Mouse (Mus musculus) heart, embryonic 10.5 days (tissue): ENCODE measurements around the gene Sept9. TPM values are rescaled to one million over a fixed set of nuclear protein-coding genes. Genes with fewer than 3 reads are reported as not detected.

ENCODE experiments used
- DNase-seq: peaks from one replicate; pipeline ENCODE4 v3.0.0-alpha.2; 2017; ENCODE audit warnings: low spot score
- H3K27ac ChIP-seq: fragments of 300-500 bp; sonication (generic); 2 replicates; pipeline ENCODE4 v1.5.1; 2016; ENCODE audit warnings: mild to moderate bottlenecking
- H3K27me3 ChIP-seq: fragments of 300-500 bp; sonication (generic); 2 replicates; pipeline ENCODE4 v1.6.1; 2016; ENCODE audit warnings: mild to moderate bottlenecking; ENCODE audit not compliant: poor library complexity, insufficient read depth, severe bottlenecking
- H3K36me3 ChIP-seq: fragments of 300-500 bp; sonication (generic); 2 replicates; pipeline ENCODE4 v1.6.1; 2016; ENCODE audit warnings: mild to moderate bottlenecking, moderate library complexity
- H3K4me1 ChIP-seq: fragments of 300-500 bp; sonication (generic); 2 replicates; pipeline ENCODE4 v1.6.1; 2016; ENCODE audit warnings: mild to moderate bottlenecking
- H3K4me3 ChIP-seq: fragments of 300-500 bp; sonication (generic); 2 replicates; pipeline ENCODE4 v1.5.1; 2016; ENCODE audit warnings: mild to moderate bottlenecking, moderate library complexity
- H3K9me3 ChIP-seq: fragments of 300-500 bp; sonication (generic); 2 replicates; pipeline ENCODE4 v1.6.1; 2016; ENCODE audit warnings: mild to moderate bottlenecking, moderate library complexity
- WGBS: fragments of 180-500 bp; shearing (Covaris S2); methylation state at CpG from one replicate; pipeline ENCODE4 v1.1.7; 2016; 5-methylcytosine and 5-hydroxymethylcytosine counted together
- polyA plus RNA-seq: library from polyadenylated mRNA; unstranded; fragments of >200 nt; fragmentation: Nextera tagmentation; extraction: Ambion mirVana; gene quantifications from 2 replicates; pipeline ENCODE4 v1.2.1, GENCODE M21; 2016

The Sept9 gene
- polyA plus RNA-seq, 1 experiment from 2014 or later = 164 TPM

DNA sequence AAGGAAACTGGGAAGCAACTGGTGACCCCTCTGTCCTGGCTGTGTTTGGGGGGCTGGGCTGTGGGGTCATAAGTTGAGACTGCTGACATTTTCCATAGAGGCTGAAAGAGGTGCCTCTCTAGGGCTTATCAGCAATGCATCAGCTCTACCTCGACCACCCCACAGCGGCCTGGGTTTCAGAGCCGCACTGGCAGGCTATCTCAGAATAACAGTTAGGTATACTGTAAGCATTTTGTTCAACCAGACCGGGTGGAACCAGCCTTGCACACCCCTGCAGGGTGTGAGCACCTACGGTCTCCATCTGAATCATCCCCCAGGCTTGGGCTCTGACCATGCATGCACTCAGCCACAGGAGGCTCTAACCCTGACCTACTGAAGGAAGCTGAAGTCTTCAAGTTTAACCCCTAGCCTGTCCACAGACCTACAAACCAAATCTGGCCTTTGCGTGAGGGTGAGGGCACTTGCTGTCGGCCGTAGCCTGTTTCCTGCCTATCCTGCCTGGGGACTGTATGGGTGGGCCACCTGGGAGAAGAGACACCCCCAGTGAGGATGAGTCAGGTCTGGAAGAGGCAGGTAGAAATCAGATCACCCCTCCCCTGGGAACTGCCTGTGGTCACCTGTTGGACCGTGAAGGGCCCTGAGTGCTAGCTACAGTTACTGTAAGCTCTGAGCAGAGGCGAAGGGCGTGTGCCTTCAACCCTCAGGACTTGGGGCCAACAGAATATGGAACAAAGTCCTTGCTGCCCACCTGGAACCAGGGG is 151.2 kb downstream of the Sept9 start:
- WGBS = 65% methylated on average over 11 of the region's 11 CpGs

DNA sequence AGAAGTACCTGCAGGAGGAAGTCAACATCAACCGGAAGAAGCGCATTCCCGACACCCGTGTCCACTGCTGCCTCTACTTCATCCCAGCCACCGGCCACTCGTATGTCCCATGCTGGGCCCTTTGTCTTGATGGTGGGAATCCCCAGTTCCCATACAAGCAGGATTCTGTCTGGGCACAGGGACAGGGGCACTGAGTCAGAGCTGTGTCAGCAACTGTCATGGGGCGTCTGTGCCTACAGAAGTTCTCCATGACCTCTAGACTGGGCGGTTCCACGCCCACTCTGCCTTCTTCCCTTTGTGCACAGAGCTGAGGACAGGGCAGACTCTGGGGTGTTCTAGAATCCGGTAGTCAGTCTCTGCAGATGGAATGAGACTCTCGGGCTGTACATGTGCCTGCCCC is 153.7 kb downstream of the Sept9 start:
- 88% methylated on average over 11 of the region's 11 CpGs for WGBS
- DNase-seq = no peak
- peaks cover 75% of the 10 kb centered on the region for H3K36me3 ChIP-seq
- H3K9me3 ChIP-seq = no peaks in the 10 kb centered on the region
- peaks cover 42% of the 10 kb centered on the region for H3K4me1 ChIP-seq
- no peaks in the 10 kb centered on the region for H3K27me3 ChIP-seq
- no peak overlapping the region for H3K4me3 ChIP-seq
- no peak overlapping the region for H3K27ac ChIP-seq

More for the DNA sequence above, 151.2 kb downstream of the Sept9 start:
- Histone ChIP-seq H3K27ac (peak overlapping the region; percentile 78), H3K4me3 (peak overlapping the region; percentile 12; the same call in 1 of the 2 replicates), H3K9me3 (no peaks in the 10 kb centered on the region), H3K27me3 (no peaks in the 10 kb centered on the region), H3K4me1 (peaks cover 63% of the 10 kb centered on the region), H3K36me3 (peaks cover 50% of the 10 kb centered on the region)
- DNase-seq = no peak

DNA sequence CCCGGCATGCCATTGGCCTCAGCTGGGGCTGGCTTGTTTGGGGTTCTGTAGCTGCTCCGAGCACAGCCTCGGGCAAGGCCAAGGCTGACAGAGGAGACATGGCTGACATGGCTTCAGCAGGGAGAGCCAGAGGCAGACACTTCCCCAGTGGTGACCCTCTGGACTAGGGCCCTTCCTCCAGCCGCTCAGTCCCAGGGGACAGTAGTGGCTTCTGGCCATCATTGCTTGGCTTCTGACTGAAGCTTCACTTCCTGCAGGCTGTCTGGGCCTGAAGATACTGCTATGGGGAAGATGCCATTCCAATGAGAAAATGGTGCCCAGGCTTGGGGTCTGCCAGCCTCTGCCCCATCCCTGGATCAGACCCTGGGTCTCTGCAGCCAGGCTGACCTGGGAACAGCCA is 154.6 kb downstream of the Sept9 start:
- no peak for DNase-seq
- WGBS = 82% methylated on average over 4 of the region's 4 CpGs
- peaks cover 32% of the 10 kb centered on the region for H3K4me1 ChIP-seq
- no peaks in the 10 kb centered on the region for H3K9me3 ChIP-seq
- H3K27ac ChIP-seq = no peak overlapping the region
- H3K36me3 ChIP-seq = peaks cover 83% of the 10 kb centered on the region
- H3K27me3 ChIP-seq = no peaks in the 10 kb centered on the region
- no peak overlapping the region for H3K4me3 ChIP-seq

DNA sequence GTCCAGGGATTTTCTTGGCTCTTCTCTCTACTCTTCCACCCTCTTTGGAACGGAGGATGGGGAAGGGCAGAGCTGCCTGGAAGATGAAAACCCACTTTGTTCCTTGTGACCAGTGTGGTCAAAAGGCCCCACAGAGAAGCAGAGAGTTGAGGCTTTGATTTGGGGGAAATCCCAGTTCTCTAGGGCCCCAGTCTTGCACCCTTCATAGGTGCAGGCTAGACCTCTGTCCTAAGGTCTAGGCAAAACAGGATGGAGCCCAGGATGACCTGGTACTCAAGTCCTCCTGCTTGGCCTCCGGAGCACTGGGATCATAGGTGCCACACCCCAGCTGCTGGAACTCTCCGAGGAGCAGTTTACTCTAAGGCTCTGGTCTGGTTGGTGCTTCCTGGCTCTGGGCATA is 157.5 kb downstream of the Sept9 start:
- no peak for DNase-seq
- WGBS = 65% methylated on average over 3 of the region's 3 CpGs
- H3K27ac ChIP-seq = no peak overlapping the region

DNA sequence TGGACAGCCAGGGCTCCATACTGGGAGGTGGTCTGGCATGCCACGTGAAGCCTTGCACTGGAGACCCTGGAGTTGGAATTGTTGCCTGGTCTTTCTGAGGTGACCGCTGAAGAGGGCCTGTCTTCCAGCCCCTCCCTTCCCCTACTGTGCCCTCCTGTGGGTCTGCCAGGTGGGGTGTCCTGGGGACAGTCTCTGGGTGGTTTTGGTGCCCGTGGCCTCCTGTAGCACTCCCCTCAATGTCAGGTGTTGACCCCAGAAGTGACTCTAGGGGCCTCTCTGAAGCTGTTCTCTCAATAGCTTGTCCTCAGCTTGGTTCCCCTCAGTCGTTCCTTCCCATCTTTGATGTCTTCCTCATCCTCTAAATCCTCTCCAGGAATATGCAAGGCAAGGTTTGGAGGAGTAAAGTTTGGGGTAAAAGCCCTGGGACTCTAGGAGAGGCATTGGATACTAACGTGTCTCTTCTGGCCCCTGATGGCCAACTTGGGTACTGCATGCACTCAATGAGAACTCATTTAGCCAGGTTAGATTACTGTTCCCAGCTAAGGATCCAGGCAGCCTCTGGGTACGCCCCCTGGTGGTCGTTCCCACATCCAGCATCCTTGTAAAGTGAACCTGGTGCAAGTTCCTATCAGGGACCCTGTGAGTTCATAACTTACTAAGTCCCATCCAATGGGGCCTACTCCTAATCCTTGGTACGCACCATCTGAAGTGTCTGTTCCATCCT is 158.6 kb downstream of the Sept9 start:
- Histone ChIP-seq H3K36me3 (peaks cover 98% of the 10 kb centered on the region), H3K4me1 (peaks cover 7% of the 10 kb centered on the region; the same call in 1 of the 2 replicates), H3K27ac (no peak overlapping the region), H3K9me3 (no peaks in the 10 kb centered on the region), H3K4me3 (no peak overlapping the region), H3K27me3 (no peaks in the 10 kb centered on the region)
- peak; percentile 95 for DNase-seq
- 38% methylated on average over 8 of the region's 8 CpGs for WGBS

More for the DNA sequence above, 157.5 kb downstream of the Sept9 start:
- H3K4me3 ChIP-seq = no peak overlapping the region
- H3K9me3 ChIP-seq = no peaks in the 10 kb centered on the region
- no peaks in the 10 kb centered on the region for H3K27me3 ChIP-seq
- H3K4me1 ChIP-seq = peaks cover 7% of the 10 kb centered on the region; the same call in 1 of the 2 replicates
- peaks cover 98% of the 10 kb centered on the region for H3K36me3 ChIP-seq

DNA sequence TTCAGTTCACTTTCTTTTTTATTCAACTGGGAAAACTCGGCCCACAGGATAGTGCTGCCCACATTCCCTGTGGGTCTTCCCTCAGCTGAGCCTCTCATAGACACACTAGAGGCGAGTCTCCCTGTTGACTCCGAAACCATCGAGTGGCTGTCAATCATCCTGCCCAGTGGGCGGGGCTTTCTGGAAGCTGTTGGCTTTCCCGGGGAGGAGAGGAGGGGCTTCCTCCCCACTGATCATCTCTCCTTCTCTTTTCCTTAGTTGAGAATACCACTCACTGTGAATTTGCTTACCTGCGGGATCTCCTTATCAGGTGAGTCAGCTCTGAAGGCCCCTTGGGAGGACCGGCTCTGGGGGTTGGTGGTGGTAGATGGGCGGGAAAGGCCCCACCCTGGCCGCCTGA is 159.7 kb downstream of the Sept9 start:
- Histone ChIP-seq H3K36me3 (peaks cover 91% of the 10 kb centered on the region), H3K4me3 (no peak overlapping the region), H3K4me1 (peaks cover 3% of the 10 kb centered on the region; the same call in 1 of the 2 replicates), H3K9me3 (no peaks in the 10 kb centered on the region), H3K27me3 (no peaks in the 10 kb centered on the region), H3K27ac (no peak overlapping the region)
- DNase-seq = no peak
- WGBS = 70% methylated on average over 10 of the region's 10 CpGs

DNA sequence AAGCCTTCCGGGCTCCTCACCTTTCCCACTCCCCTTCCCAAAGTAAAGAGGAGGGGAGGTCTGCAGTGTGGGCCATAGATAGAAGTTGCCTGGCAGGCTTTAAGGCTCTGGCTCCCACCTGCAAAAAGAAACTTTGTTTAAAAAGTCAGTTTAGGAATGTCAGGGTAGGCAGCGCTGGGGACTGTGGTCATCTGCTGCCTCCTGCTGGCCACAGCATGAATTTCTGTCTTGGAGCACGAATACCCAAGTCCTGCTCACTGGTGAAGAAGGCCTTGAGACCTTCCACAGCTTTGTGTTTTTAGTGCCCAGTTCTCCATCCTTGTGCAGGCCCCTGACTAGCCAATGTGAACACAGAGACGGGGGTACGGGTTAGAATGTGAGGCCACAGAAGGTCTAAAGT is 160.4 kb downstream of the Sept9 start:
- Histone ChIP-seq H3K4me3 (no peak overlapping the region), H3K36me3 (peaks cover 83% of the 10 kb centered on the region), H3K4me1 (peaks cover 3% of the 10 kb centered on the region; the same call in 1 of the 2 replicates), H3K27ac (no peak overlapping the region), H3K27me3 (no peaks in the 10 kb centered on the region), H3K9me3 (no peaks in the 10 kb centered on the region)
- DNase-seq = peak; percentile 84
- WGBS = 65% methylated on average over 5 of the region's 5 CpGs

DNA sequence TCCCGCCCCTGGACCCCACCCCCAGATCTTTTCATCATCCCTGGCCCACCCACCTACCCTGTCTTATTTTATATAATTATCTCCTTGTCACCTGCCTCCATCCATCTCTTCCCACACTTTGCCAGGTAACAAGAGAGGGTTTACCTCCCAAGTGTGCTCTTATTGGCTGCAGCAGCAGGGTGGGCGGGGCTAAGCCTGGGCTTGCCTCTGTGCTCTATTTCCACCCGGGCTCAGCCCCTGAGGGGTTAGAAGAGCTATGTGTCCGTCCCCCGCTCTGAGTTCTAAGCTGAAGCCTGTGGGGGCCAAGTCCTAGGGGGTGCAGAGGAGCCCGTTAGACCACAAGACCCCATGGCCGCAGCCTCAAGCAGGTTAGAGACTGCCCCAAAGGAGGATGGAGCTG is 161.1 kb downstream of the Sept9 start:
- no peak for DNase-seq
- WGBS = 74% methylated on average over 7 of the region's 7 CpGs
- peaks cover 3% of the 10 kb centered on the region; the same call in 1 of the 2 replicates for H3K4me1 ChIP-seq
- H3K36me3 ChIP-seq = peaks cover 77% of the 10 kb centered on the region
- no peak overlapping the region for H3K4me3 ChIP-seq
- H3K9me3 ChIP-seq = no peaks in the 10 kb centered on the region
- no peak overlapping the region for H3K27ac ChIP-seq
- no peaks in the 10 kb centered on the region for H3K27me3 ChIP-seq

DNA sequence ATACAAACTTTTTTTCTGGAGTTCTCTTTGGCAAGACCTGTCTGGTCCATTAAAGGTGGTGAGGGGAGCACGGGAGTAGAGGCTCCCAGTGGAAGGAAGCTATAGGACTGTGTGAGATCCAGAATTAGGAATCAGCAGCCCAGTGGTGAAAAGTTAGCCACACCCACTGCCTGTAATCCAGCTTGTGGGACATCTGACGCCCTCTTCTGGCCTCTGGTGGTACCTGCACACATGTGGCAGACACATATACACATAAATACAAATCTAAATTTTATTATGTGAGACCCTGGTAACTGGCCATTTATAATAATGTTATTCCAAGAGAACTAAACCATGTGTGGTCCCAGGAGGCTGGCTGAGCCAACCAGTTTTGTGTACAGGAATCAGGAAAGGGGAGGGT is 162.8 kb downstream of the Sept9 start:
- 81% methylated on average over 2 of the region's 2 CpGs for WGBS
- no peak overlapping the region for H3K27ac ChIP-seq
- H3K36me3 ChIP-seq = peaks cover 59% of the 10 kb centered on the region

DNA sequence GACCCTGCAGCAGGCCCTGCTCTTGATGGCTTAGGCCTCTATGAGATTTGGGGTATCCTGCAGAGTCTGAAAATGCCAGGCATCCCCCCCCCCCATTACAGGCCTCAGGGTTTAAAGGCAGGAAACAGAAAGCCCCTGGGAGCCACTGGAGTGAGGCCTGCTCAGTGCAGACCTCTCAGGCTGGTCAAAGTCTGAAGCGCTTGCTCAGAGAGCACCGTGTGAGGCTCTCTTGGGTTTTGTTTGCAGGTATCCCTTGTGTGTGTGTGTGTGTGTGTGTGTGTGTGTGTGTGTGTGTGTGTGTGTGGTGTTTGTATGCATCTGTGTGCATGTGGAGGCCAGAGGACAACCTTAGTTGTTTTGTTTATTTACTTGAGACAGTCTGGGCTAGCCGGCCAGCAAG is 164.5 kb downstream of the Sept9 start:
- WGBS = 69% methylated on average over 3 of the region's 3 CpGs
- no peaks in the 10 kb centered on the region for H3K27me3 ChIP-seq
- no peak overlapping the region for H3K27ac ChIP-seq
- no peak for DNase-seq
- H3K36me3 ChIP-seq = peaks cover 45% of the 10 kb centered on the region
- no peaks in the 10 kb centered on the region for H3K9me3 ChIP-seq
- H3K4me1 ChIP-seq = no peaks in the 10 kb centered on the region; the same call in 1 of the 2 replicates
- no peak overlapping the region for H3K4me3 ChIP-seq

More for the DNA sequence above, 162.8 kb downstream of the Sept9 start:
- no peak for DNase-seq
- H3K4me1 ChIP-seq = peaks cover 3% of the 10 kb centered on the region; the same call in 1 of the 2 replicates
- H3K27me3 ChIP-seq = no peaks in the 10 kb centered on the region
- H3K9me3 ChIP-seq = no peaks in the 10 kb centered on the region
- no peak overlapping the region for H3K4me3 ChIP-seq

DNA sequence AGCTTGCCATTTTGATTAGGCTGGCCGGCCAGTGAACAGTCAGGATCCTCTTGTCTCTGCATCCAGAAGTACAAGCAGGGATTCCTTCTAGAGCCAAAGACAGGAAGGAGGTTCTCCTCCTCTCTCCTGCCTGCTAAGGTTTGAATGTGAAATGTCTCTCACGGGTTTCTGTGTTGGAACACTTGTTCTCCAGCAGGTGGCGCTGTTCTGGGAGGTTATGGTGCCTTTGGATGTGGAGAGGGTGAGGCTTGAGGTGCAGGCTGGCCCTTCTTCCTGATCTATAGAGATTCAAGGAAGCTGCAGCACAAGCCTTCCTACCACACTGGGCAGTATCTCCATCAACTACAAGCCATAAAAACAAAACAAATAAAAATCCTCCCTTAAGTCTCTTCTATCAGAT is 167.0 kb downstream of the Sept9 start:
- no peak overlapping the region for H3K4me3 ChIP-seq
- H3K27ac ChIP-seq = no peak overlapping the region
- no peak for DNase-seq
- H3K4me1 ChIP-seq = peaks cover 17% of the 10 kb centered on the region
- no peaks in the 10 kb centered on the region for H3K27me3 ChIP-seq
- H3K9me3 ChIP-seq = no peaks in the 10 kb centered on the region
- peaks cover 20% of the 10 kb centered on the region for H3K36me3 ChIP-seq
- WGBS = 18% methylated on average over 3 of the region's 3 CpGs

DNA sequence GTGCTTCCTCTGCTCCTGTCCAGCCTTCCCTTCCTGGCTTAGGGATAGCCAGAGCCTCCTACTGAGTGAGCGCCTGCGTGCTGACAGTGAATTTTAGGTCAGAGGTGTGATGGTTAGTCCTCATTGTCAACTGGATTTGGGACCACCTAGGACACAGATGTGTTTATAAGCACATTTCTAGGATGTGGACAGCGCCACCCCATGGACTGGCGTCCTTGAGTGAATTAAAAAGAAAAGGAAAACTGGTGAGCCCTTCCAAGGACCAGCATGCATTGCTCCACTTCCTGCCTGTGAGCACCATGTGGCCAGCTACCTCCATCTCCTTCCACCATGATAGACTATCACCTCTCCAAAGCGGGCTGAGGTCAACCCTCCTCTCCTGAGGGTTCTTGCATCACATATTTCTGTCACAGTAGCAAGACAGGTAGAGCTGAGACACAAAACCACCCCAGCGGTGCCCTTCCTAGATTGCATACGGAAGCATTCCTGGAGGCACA is 167.4 kb downstream of the Sept9 start:
- no peak overlapping the region for H3K4me3 ChIP-seq
- H3K27me3 ChIP-seq = no peaks in the 10 kb centered on the region
- peaks cover 21% of the 10 kb centered on the region for H3K4me1 ChIP-seq
- peaks cover 15% of the 10 kb centered on the region for H3K36me3 ChIP-seq
- no peaks in the 10 kb centered on the region for H3K9me3 ChIP-seq
- DNase-seq = no peak
- 72% methylated on average over 7 of the region's 7 CpGs for WGBS
- no peak overlapping the region for H3K27ac ChIP-seq

DNA sequence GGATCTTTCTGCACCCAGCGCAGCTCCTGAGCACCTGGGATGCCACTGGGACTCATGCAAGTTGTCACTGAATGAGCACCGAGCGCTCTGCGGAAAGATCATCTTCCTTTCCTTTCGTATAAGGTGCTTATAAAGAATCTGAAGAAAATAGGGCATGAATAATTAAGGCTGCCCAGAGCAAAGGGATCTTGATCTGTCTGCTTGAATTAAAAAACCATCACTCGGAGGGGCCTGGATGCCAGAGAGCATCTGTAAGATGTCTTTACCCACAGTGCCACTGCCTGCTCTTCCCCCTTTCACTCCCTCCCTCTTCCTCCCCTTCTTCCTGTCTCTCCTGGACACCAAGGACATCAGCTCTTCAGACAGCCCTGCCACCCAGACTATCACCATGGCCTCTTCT is 168.5 kb downstream of the Sept9 start:
- H3K27me3 ChIP-seq = peaks cover under 1% of the 10 kb centered on the region; the same call in 1 of the 2 replicates
- no peak overlapping the region for H3K4me3 ChIP-seq
- WGBS = 90% methylated on average over 6 of the region's 6 CpGs
- no peak for DNase-seq
- no peaks in the 10 kb centered on the region for H3K9me3 ChIP-seq
- H3K36me3 ChIP-seq = peaks cover 5% of the 10 kb centered on the region; the same call in 1 of the 2 replicates
- H3K4me1 ChIP-seq = peaks cover 21% of the 10 kb centered on the region
- H3K27ac ChIP-seq = no peak overlapping the region
